Comparison of ENCODE assay signal across 23 mouse cellular contexts in the genomic region with DNA sequence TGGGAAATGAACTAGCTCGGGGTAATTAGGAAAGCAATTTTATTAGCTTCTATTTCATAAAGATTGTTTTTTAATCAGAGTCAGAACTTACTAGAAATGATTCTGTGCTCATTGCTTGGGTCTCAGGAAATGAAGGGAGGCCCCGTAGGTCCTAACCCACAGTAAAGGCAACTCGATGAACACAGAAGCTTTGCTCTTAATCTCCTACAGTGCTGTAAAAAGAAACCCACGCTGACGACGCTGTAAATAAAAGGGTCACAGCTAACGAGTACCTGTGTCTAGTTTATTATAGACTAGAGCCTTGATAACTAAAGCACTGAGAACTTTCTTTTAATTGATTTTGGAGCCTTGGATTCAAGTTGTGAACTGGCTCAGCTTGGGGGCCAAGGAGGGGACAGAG.
"Had no signal": no experiment of that assay in that cellular context is flagged by ENCODE, and none has a peak within 500 bp of the region (broad histone marks: within the 10 kb centered on the region; RNA-seq: fewer than 3 reads in every experiment).

No protein-coding gene starts in this region.

- H3K36me3 ChIP-seq: heart, embryonic 10.5 days; heart, embryonic 12.5 days; hindbrain, embryonic 13.5 days; hindbrain, embryonic 15.5 days; kidney, embryonic 15.5 days; liver, embryonic 13.5 days; liver, embryonic 15.5 days had no signal

- H3K9me3 ChIP-seq: heart, embryonic 10.5 days; heart, embryonic 12.5 days; hindbrain, embryonic 13.5 days; hindbrain, embryonic 15.5 days; kidney, embryonic 15.5 days; liver, embryonic 13.5 days; liver, embryonic 15.5 days had no signal

- H3K27ac ChIP-seq: heart, embryonic 10.5 days; hindbrain, embryonic 13.5 days; hindbrain, embryonic 15.5 days; hindbrain, postnatal 0 days; kidney, embryonic 15.5 days; kidney, postnatal 0 days; left cerebral cortex, adult 2 months; liver, embryonic 13.5 days; liver, embryonic 15.5 days had no signal

- H3K4me3 ChIP-seq: heart, embryonic 10.5 days; heart, embryonic 12.5 days; hindbrain, embryonic 13.5 days; hindbrain, embryonic 15.5 days; kidney, embryonic 15.5 days; left cerebral cortex, adult 2 months; liver, embryonic 13.5 days; liver, embryonic 15.5 days had no signal

- ATAC-seq: hindbrain, postnatal 0 days; intestine, embryonic 16.5 days; liver, postnatal 0 days had no signal

- DNase-seq: gastrocnemius, postnatal 14 days; gastrocnemius, postnatal 36 days; heart, adult 18-20 months; heart, postnatal 10 days; kidney, adult 11 months; kidney, adult 2 months; kidney, adult 9 months; kidney, postnatal 14 days; kidney, postnatal 36 days; liver; liver, embryonic 13.5 days; liver, postnatal 0 days had no signal

- H3K27me3 ChIP-seq: heart, embryonic 12.5 days; hindbrain, embryonic 13.5 days; hindbrain, embryonic 15.5 days; liver, embryonic 13.5 days; liver, embryonic 15.5 days had no signal

- H3K4me1 ChIP-seq: heart, embryonic 10.5 days; heart, embryonic 12.5 days; hindbrain, embryonic 15.5 days; kidney, embryonic 15.5 days; liver, embryonic 13.5 days; liver, embryonic 15.5 days had no signal

- H3K4me2 ChIP-seq: heart, embryonic 12.5 days; hindbrain, embryonic 13.5 days; hindbrain, embryonic 15.5 days; kidney, embryonic 15.5 days; liver, embryonic 11.5 days; liver, embryonic 13.5 days; liver, embryonic 15.5 days had no signal

- H3K9ac ChIP-seq: heart, embryonic 12.5 days; hindbrain, embryonic 13.5 days; hindbrain, embryonic 15.5 days; kidney, embryonic 15.5 days; liver, embryonic 13.5 days; liver, embryonic 15.5 days; liver, postnatal 0 days had no signal
